Mouse (Mus musculus): Measurements from ENCODE around the gene Pde4d.

Pde4d gene

DNA sequence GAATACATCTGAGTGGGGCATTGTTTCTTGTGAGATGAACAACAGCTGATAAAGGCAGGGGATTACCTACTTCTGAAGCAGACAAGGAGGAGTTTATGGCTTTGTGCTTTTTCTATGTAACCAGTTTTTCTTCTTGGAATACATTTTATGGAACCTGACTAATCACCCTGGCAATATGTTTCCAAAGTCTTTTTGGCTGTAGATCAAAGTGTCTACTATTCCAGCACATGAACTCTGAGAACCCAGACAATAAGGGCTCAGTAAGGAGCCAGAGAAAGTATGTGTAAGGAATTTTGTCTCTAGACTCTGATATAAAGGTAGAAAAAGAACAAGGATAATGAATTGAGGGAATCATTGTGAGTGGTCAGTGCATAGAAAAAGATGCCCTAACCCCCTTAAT, 40.1 kb downstream of the Pde4d start:
- DNase-seq (ENCODE audit: low read depth in 1 of 2, low spot score in 2 of 2): no peak

DNA sequence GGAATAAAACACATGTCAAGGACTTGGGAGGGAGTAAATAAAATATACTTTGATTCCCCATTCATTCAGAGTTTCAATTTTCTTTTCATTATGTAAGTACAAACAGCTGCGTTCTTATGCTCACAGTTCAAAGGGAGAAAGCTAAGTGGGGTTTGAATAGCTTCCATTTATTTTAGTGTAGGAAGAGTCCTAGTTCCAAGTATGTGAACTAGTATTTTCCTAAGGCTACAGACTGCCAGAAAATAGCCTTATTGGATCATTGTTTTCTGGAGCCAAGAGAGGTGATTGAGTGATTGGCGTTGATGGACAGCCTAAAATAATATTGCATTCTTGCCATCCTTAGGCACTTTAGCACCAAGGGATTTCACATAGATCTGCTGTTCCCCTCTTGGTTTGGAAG, 41.1 kb downstream of the Pde4d start:
- DNase-seq (ENCODE audit: low read depth in 1 of 2, low spot score in 2 of 2): no peak

DNA sequence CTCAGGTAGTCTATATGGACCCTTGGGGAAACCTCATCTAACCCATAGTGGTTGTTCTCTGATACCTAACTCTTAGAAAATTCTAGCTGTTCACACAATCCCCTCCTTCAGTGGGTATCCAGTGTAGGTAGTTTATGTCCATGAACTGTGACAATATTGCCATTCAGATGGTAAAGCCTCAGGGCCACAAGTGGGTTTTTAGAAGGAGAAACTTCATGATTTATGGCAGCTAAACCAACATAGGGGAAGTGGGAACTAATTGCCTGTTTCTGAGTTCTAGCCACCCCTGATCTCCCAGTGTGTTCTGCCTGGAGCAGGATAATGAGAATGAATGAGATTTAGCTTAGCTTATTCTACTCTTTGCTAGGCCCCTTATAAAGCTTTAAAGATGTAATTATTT, 43.1 kb downstream of the Pde4d start:
- DNase-seq (ENCODE audit: low read depth in 1 of 2, low spot score in 2 of 2): no peak

DNA sequence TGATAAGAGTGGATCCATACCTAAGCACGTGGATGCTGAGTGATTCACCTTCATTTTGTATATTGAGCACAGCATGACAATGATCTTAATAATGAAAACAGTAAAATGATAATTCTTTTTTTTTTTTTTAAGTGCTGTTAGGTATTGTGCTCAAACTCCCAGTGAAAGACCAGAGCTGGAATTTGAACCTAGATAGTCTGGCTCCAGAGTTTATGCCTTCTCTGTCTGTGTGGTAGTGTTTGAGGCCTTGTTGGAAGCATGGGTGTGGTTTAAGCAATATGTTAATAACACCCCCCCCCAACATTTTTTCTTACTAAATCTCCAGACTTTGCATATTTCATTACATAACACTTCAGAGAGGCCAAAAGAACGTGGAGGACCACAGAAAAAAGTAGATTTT, 44.6 kb downstream of the Pde4d start:
- DNase-seq (ENCODE audit: low read depth in 1 of 2, low spot score in 2 of 2): no peak

DNA sequence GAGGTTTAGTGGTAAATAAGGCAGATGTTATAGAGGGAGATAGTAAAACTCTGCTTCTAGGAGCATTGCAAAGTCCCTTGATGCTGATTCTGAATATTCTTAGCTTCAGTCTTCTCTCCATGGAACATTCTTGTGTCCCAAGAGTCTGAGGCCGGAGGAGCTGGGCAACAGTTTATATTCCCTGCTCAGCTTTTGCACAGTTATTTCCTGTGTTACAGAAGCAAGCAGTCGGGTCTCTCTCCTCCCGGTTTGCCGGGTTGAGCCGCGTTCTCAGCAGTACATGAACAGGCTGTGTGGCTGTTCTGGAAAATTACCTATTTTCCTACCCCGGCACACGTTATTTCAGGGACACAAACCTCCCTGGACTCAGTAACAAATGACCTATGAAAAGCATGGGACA, 48.0 kb downstream of the Pde4d start:
- DNase-seq (ENCODE audit: low read depth in 1 of 2, low spot score in 2 of 2): no peak

DNA sequence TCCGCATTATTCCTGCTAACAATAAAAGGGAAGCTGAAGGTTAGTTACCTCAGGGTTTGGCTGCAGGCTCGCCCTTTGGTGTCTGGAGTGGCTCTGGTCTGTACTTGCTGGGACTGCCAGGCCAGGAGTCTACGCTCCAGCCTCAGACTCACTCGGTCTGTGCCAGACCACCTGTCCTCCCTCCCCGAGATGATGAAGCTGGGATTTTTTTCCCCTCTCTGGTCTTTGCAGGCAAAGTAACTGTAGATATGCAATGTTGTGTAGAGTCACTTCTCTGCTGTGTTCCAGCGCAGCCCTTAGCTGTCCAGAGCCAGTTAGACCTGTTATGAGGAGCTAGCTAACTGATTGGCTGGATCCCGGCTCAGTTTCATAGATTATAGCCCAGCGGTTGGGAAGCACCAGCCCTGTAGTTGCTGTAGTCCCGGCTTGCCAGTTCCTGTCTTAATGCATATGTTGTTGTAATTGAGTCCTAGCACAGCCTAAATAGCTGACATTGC, 48.5 kb downstream of the Pde4d start:
- DNase-seq (ENCODE audit: low read depth in 1 of 2, low spot score in 2 of 2): no peak

DNA sequence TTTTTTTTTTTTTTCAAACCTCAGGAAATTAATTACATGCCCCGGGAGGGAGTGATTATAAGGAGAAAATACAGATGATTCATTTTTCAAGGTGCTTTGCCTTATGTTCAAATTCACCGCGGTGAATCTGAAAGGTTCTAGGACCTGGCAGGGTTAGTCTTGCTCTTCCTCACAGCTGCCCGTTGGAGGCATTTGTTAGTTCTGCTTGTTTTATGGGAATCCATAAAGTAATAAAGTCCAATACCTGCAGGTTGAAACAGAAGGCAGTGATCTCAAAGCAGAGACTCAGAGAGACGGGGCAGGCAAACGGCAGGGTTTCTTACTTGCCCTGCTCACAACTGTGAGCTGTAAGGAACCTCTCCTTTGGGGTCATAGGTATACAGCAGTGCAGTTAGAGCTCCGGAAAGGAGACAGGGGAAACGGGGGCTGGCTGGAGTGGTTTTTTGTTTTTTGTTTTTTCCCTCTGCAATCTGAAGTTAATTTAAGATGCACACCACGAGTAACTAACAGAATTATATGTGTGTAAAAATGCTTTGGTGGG, 49.1 kb downstream of the Pde4d start:
- DNase-seq (ENCODE audit: low read depth in 1 of 2, low spot score in 2 of 2): no peak

DNA sequence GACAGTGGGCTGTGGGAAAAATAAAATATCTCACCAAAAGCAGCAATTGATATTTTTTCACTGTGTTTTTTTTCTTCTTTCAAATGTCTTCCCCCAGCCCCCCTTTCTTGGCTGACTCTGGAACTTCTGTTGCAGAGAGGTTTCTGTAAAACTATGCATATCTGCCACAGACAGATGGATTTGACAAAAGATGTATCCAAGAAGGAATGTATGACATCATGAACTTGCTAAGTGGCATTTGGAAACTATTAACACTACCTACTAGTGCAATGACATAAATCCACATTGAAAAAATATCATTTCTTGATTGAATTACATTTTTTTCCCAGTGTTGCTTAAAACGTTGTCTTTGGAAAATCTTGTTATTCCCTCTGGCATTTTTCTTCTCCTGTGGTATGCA, 51.6 kb downstream of the Pde4d start:
- DNase-seq (ENCODE audit: low read depth in 1 of 2, low spot score in 2 of 2): no peak

DNA sequence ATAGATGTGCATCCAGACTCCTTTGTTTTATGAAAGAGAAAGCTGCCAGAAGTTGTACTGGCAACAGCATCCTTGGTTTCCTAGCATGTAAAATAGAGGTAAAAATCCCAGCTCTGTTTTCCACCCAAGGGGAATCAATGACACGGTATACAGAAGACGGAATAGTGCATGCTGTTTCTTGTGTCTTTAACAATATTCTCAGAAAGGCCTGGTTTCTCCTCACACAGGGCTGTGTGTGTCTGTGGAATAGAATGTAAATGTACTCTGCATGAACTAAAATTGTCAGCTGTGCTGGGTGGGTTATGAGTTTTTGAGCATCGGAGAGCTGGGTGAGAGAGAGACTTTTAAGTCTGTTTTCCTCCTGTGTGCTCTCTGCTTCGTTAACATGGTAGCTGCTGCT, 74.8 kb downstream of the Pde4d start:
- no peak for DNase-seq (ENCODE audit: low read depth in 1 of 2, low spot score in 2 of 2)

DNA sequence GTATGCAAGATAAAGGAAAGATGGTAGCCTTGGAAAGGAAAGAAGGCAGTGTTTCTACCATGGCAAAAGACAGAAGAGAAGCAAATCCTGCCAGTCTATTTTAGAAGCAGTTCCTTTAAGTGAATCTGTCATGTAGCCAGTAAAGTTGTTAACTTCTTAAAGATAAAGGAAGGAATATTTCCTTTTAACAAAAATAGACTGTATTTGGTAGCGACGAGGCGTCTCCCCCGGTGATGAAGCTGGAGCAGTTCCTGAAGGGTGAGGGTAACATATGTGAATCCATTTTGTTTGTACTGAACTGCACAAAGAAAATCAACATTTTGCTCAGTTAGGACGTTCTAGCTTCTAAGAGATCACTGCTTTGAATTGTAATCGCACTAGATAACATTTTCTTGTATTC, 75.2 kb downstream of the Pde4d start:
- no peak for DNase-seq (ENCODE audit: low read depth in 1 of 2, low spot score in 2 of 2)

DNA sequence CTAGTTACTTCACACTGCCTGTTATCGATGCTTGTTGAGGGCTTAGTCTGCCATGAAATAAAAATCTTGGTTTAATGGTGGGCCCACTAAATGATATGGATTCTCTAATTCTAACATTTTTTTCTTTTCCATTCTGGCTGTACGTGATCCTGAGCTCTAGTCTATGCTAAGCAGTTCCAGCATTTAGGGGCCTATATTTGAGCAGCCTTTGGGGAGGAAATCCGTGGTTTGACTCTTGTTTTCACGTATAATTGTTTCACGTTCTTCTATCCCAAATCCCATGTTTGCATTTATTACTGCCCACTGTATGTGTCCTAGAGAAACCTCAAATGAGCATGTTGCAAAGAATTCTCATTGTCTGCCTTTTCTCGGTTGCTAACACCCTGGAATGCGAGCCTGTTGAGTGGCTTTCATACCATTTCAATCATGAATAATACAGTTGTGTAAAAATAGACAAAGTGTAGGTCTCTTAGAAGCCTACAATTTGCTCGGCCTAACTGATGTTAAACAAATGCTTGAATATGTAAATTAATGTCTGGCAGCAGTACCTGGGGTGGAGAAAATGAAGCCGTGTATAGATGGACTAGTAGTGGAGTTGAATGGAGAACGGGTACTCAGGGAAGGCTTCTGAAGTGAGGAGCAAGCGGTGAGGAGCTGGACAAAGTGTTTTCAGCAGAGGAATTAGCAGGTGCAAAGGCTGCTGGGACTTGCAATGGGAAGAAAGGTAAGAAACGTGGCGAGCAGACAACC, 76.7 kb downstream of the Pde4d start:
- no peak for DNase-seq (ENCODE audit: low read depth in 1 of 2, low spot score in 2 of 2)

DNA sequence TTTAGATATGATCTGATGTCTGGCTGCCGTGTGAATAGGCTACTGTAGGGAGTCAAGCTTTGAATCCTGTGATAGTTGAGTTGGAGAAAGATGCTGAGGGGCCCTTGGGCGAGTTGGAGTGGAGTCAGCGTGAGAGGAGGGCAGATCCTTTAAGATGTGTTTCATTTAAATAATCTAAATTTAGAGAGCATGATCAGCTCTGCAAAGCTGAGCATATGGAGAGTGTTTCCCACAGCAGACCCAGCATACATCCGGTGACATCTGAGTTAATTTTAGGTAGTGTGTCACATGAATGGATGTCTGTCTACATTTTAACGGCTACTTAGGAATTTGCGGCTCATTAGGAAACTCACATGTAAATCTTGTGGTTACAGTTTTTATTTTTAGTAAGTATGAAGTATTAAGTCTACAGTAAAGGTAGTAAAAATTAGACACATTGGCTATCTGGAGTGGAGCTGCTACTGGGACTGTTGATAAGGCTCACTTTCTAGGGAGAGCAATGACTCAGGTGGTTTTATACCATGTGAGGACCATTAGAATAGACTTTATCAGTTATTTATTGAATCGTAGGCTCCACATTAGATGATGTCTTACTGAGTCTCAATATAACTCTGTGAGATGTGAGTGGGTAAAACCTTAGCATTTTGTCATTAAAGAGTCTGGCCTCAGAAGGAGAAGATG, 77.5 kb downstream of the Pde4d start:
- no peak for DNase-seq (ENCODE audit: low read depth in 1 of 2, low spot score in 2 of 2)

DNA sequence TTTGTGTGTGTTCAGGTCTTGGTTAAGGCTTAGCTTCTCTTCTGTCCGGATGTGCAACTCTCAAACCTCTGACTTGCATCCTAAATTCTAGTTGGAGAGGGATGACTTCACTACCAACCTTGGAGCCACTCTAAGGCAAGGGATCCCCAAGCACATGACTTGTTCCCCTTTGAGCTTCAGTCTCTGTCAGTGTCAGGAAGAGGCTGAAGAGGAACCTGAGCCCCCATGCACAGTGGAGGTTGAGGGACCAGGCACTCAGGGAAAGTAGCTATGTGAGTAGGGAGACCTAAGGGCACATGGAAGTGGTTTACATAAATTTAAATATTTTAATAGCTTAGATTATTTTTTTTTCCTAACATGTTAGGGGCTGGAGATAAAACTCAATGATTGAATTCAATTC, 78.6 kb downstream of the Pde4d start:
- DNase-seq (ENCODE audit: low read depth in 1 of 2, low spot score in 2 of 2): no peak

DNA sequence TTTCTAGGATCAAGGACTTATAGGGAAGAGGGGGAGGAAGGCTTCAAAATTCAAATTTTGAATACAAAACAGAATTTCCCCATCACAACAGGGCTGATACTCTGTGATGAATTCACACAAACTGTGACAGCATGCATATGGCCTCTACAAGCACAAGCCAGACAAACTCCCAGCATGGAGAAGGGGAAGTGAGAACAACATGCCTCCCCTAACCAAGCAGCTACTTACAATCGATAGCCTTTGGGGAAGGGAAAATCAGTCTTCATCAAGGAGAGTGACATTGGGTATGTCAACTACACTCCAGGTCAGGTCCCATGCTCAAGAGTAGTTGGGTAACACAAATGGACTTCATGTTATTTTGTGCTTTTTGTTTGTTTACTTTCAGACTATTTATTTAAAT, 83.1 kb downstream of the Pde4d start:
- DNase-seq (ENCODE audit: low read depth in 1 of 2, low spot score in 2 of 2): no peak

DNA sequence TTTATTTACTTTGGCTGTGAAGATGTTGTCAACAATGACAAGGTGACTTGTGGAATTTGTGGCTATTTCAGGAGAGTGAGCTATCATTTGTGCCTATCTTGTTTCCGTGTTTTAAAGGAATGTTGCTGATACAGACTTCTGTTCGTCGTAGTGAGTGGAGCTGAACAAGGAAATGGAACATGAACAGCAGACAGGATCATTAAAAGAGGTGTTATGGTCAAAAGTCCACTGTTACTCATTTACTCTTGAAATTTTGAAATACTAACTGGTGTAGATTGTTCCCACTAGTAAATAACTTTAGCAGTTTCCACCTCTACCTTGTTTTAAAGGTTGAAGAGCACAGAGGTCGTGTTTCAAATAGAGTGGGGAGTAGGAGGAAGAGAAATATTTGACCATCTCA, 86.7 kb downstream of the Pde4d start:
- no peak for DNase-seq (ENCODE audit: low read depth in 1 of 2, low spot score in 2 of 2)

DNA sequence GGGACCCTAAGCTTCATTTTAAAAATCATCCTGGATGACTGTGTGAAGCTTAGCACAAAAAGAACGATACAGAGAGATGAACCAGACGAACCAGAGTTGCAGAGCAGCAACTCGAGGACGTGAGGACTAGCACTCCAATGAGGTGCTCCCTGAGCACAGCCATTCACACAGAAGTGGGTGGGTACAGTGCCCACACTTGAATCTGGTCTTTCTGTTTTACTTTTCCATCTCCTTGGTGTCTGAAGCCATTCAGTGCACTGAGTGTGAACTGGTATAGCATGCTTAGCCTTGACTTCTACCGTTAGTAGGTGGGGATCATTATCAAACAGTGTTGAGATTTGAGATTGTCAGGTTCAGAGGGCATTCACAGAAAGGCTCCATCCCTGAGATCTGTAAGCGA, 87.2 kb downstream of the Pde4d start:
- DNase-seq (ENCODE audit: low read depth in 1 of 2, low spot score in 2 of 2): no peak

DNA sequence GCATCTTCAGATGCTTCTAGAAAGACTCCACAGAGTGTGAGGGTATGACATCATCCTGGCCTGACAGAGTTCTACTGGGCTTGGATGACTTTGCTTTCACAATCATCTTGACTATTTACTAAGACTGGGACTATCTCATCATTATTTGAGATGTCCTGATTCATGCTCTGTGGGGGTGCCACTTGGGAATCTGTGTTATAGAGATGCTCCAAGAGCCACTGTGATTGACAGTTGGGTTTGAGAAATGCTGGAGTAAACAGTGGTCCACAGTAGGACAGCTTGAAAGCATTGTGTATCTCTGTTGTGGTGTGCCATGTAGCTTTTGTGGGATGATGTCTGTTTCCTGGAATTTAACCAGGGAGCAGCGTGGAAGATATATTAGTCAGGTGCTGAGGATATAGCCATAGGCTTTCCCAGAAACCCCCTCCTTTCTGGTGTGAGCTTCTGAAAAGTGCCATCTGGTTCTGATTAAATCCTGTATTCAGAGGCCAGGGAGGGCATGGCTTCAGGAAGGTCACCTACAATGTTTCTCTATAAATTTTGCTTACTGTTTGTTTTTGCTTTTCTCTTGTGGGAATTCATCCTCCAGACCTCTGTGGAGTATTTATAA, 89.1 kb downstream of the Pde4d start:
- no peak for DNase-seq (ENCODE audit: low read depth in 1 of 2, low spot score in 2 of 2)

DNA sequence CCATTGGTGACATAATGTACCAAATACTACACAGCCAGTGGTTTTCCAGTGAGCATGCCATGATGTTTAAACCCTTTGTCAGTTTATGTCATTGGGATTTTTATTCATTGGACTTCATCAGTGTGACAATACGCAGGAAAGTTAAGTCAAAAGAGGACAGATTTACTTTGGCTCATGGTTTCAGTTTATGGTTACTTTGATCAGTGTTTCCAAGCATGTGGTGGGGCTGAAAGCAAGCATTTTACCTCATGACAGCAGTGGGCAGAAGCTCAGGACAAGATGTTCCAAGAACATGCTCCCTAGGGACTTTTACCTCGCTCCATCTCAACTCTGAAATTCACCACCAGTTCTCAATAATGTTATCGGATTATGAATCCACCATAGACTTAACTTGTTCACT, 91.7 kb downstream of the Pde4d start:
- no peak for DNase-seq (ENCODE audit: low read depth in 1 of 2, low spot score in 2 of 2)

DNA sequence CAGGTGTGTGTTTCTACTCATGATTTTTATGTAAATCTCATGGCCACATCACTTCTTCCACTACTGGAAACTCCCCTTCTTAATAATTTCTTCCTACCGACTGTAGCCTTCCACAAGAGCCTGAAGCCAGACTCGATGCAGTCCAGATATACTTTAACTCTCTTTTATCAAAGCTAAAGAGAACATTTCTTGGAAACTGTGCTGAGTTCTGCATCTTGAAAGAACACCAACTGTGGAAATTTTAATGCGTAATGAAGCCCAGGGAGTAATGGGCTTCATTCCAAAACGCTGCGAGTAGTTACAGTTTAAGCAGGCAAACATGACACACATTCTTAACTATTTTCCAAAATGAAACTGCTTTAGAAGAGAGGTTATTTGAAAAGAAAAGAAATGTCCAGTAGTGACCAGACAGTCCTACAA, 92.6 kb downstream of the Pde4d start:
- no peak for DNase-seq (ENCODE audit: low read depth in 1 of 2, low spot score in 2 of 2)

DNA sequence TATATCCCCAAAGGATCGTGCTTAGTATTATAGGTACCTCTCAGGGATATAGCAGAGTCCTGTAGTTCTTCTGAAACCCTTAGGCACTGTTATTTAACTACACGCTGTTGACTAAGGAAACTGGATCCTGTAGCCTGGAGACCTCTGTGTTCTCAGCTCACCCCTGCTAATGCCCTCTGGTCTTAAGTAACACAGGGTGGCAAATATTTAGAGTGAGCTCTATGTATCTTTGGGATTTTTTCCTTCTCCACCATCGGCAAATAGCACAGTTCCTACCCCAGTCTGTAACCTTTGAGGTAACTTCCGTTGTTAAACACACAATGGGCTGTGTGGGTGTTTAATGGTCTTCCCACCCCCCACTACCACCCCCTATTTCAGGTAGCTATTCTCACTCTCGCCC, 102.5 kb downstream of the Pde4d start:
- no peak for DNase-seq (ENCODE audit: low read depth in 1 of 2, low spot score in 2 of 2)

DNA sequence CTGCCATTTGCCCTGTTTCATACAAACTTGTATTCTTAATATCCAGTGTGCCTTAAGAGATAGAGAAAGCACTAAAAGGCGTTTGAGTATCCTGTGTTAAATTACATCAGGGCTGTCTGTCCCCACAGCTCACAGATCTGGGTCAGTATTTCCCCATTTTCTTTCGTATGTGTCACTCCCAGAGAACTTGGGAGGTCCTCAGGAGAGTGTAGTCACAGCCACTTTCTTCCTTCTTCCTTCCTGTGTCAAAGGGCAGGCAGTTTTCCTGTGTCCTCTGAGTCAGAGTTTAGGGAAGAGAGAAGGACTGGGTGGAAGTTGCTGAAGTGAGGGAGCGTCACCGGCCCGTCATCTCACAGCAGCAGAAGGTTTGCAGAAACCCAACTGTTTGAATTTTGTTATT, 103.2 kb downstream of the Pde4d start:
- no peak for DNase-seq (ENCODE audit: low read depth in 1 of 2, low spot score in 2 of 2)

DNA sequence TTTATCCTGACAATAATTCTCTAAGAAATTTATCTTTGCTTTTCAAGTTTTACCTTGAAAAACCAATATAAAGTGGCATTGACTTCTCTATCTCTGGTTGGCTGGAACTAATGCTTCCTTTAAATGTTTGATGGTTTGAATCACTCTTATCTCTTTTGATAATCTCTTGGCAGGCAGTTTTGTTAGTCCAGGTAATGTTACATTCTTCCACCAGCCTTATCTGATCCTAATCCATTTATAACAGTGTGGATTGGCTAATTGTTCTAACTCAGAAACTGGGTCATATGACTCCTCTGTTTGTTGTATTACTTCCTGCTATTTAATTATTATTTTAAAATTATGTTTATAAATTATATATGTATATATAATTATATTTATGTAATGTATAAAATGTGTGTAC, 105.2 kb downstream of the Pde4d start:
- no peak for DNase-seq (ENCODE audit: low read depth in 1 of 2, low spot score in 2 of 2)

All from monocyte, adult 2 months (primary cell).